Mouse (Mus musculus) hindbrain, embryonic 13.5 days (tissue): Measurements from ENCODE around the gene Acer2. TPM values are rescaled to one million over a fixed set of nuclear protein-coding genes. Genes with fewer than 3 reads are reported as not detected.

Experiments
- polyA plus RNA-seq: library from polyadenylated mRNA; unstranded; fragments of >200 nt; fragmentation: Nextera tagmentation; extraction: Ambion mirVana; gene quantifications from 2 replicates; pipeline ENCODE4 v1.2.1, GENCODE M21; 2015

The Acer2 gene
- polyA plus RNA-seq, 1 experiment from 2014 or later, result 21.6 TPM

Other genes starting within 250 kb of the Acer2 start
- 53.4 and 55.0 TPM in 2 replicates for gene Plin2, start 204.3 kb upstream of the Acer2 start, polyA plus RNA-seq
- gene Dennd4c, start 125.8 kb upstream of the Acer2 start, polyA plus RNA-seq, result 3.6 and 5.4 TPM in 2 replicates
- 441 and 451 TPM in 2 replicates for gene Rps6, start 17.0 kb upstream of the Acer2 start, polyA plus RNA-seq